Mouse (Mus musculus) forebrain, embryonic 13.5 days (tissue): Measurements from ENCODE around the gene Ociad2. TPM values are rescaled to one million over a fixed set of nuclear protein-coding genes. Genes with fewer than 3 reads are reported as not detected.

Source experiments
- ATAC-seq: fragments of 200-750 bp; cut with Nextera tagmentation; 2 replicates; pipeline ENCODE4 v1.8.0; 2017
- H3K27ac ChIP-seq: fragments of 300-500 bp; sonication (generic); 2 replicates; pipeline ENCODE4 v1.5.1; 2015; ENCODE audit warnings: inconsistent platforms, mild to moderate bottlenecking, moderate library complexity
- H3K27me3 ChIP-seq: fragments of 300-500 bp; sonication (generic); 2 replicates; pipeline ENCODE4 v1.6.1; 2015; ENCODE audit warnings: mild to moderate bottlenecking, inconsistent platforms
- H3K36me3 ChIP-seq: fragments of 300-500 bp; sonication (generic); 2 replicates; pipeline ENCODE4 v1.6.1; 2015; ENCODE audit warnings: mild to moderate bottlenecking, inconsistent platforms; ENCODE audit not compliant: poor library complexity, severe bottlenecking
- H3K4me1 ChIP-seq: fragments of 300-500 bp; sonication (generic); 2 replicates; pipeline ENCODE4 v1.6.1; 2015; ENCODE audit warnings: inconsistent platforms
- H3K4me2 ChIP-seq: fragments of 300-500 bp; sonication (generic); 2 replicates; pipeline ENCODE4 v1.6.1; 2015; ENCODE audit warnings: inconsistent platforms, mild to moderate bottlenecking, moderate library complexity
- H3K4me3 ChIP-seq: fragments of 300-500 bp; sonication (generic); 2 replicates; pipeline ENCODE4 v1.5.1; 2015; ENCODE audit warnings: mild to moderate bottlenecking, inconsistent platforms
- H3K9ac ChIP-seq: fragments of 300-500 bp; sonication (generic); 2 replicates; pipeline ENCODE4 v1.6.1; 2015; ENCODE audit warnings: mild to moderate bottlenecking, inconsistent platforms
- H3K9me3 ChIP-seq: fragments of 300-500 bp; sonication (generic); replicated peaks from 2 replicates; pipeline ENCODE4 v1.6.1; 2016; ENCODE audit warnings: inconsistent platforms
- WGBS: fragments of 180-500 bp; shearing (Covaris S2); methylation state at CpG from one replicate; pipeline ENCODE4 v1.1.7; 2015; 5-methylcytosine and 5-hydroxymethylcytosine counted together
- polyA plus RNA-seq: library from polyadenylated mRNA; unstranded; fragments of >200 nt; fragmentation: Nextera tagmentation; extraction: Ambion mirVana; gene quantifications from 2 replicates; pipeline ENCODE4 v1.2.1, GENCODE M21; 2015

The Ociad2 gene
- polyA plus RNA-seq, result 13.5 and 16.7 TPM in 2 replicates

DNA sequence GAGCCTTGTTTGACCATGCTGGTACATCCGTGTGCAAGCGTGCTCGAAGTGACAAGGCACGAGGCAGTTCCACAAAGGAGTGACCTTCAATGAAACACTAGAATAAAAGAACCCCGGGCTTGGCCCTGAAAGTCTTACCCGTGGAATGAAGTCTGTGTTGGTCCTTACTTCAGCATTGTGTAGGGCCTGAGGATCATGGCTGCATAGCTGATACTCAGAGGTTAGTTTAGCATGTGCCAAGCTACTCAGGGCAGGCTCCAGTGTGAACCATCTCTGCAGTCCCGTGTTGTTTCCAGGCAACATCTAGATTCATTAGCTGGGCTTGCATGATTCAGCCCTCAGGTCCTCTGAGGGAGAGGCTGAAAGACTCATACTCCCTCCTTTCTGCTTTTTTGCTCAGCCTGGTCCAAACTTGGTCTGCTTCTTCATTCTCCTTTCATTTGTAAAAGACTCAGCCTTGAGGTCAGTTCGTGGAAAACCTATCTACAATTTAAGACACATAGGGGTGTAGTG is at the start of gene Ociad2:
Gene Ociad2, minus strand, starts transcription at position 306 of the 513 bp plus-strand sequence.
- Histone ChIP-seq H3K9me3 (no peaks in the 10 kb centered on the region), H3K4me3 (no peak within 1 kb of the TSS), H3K27ac (no peak within 1 kb of the TSS), H3K36me3 (no peaks in the 10 kb centered on the region), H3K9ac (no peak within 1 kb of the TSS), H3K4me1 (peaks cover 9% of the 10 kb centered on the region), H3K4me2 (no peak within 1 kb of the TSS), H3K27me3 (no peaks in the 10 kb centered on the region)
- ATAC-seq, result no peak
- 76% methylated on average over 8 of the region's 8 CpGs for WGBS

DNA sequence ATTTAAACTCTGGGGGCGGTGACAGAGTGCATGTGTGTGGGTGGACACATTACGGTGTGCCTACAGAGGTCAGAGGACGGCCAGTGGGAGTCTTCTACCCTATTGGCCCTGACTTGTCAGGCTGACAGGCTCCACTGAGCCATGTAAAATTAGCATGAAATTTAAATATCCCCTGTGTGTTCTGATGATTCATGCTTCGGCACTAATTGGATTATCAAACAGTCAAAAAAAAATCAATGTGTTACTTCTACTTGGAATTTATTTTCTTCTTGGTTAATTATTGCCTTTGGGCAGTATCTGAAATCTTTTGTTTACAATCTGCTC is 42.8 kb upstream of the Ociad2 start:
- Histone ChIP-seq H3K9me3 (no peaks in the 10 kb centered on the region), H3K27ac (no peak overlapping the region), H3K36me3 (no peaks in the 10 kb centered on the region), H3K27me3 (peaks cover 4% of the 10 kb centered on the region; the same call in 1 of the 2 replicates), H3K9ac (no peak overlapping the region), H3K4me2 (no peak overlapping the region), H3K4me1 (no peaks in the 10 kb centered on the region), H3K4me3 (no peak overlapping the region)
- 50% methylated on average over 4 of the region's 4 CpGs for WGBS
- peak; percentile 44; the same call in 1 of the 2 replicates for ATAC-seq

DNA sequence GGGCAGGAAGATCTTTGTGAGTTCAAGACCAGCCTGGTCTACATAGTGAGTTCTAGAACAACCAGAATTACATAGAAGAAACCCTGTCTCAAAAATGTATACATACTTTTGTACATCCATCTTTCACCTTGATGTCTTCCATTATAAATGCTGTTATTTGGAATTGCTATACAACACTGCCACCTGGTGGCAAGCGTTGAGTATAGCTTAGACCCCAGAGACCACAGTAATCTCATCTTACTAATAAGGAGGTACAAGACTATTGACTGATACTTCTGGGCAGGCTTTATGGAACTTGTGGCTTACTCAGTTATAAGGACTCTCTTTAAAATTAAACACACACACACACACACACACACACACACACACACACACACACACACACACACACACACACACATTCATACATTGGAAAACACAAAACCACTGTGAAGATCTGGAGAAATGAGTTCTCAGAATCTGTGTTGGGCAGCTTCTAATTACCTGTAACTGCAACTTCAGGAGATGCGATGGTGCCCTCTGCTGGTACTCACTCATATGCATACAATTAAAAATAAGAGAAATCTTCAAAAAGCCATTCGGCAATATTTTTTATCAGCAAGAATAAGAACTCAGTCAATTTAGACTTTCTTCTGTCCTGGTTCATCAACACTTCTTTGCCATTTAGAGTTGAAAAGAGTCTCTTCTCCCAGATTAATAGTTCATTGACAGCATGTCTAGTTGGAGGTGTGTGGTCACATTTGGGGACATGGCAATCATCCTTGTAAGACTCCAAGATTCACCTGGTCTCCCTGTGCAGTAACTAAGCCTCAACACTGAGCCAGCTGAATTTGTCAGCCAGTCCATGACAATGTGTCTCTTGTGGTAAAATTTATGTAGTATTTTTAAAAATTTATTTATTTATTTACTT is 42.2 kb upstream of the Ociad2 start:
- WGBS, result 33% methylated on average over 3 of the region's 3 CpGs
- Histone ChIP-seq H3K9ac (no peak overlapping the region), H3K4me3 (no peak overlapping the region), H3K27me3 (peaks cover 4% of the 10 kb centered on the region; the same call in 1 of the 2 replicates), H3K9me3 (no peaks in the 10 kb centered on the region), H3K4me2 (no peak overlapping the region), H3K4me1 (no peaks in the 10 kb centered on the region), H3K36me3 (no peaks in the 10 kb centered on the region), H3K27ac (no peak overlapping the region)
- peak; percentile 48; the same call in 1 of the 2 replicates for ATAC-seq

DNA sequence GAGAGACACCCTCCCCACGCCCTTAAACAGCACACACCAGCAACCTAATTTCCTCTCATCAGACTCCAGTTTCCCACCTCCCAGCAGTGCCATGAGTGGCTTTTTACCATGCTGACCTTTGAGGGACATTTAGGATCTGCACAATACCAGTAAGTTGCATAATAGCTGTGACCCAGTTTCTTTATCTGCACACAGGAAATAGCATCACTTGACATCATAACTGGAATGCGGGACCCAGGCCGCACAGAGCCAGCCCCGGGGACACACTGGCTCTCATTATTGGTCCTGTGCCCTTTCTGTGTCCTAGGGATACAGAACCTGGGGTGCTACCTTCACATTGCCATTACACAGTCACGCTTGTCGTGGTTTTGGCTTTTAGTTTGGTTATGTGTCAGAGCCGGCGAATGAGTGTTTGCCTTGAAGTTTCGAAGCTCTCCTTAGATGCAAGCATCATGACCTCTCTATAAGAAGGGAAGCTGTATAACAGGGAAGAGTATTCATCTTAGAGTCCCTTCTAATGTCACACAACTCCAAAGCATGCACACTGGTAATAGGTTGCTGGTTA is 41.2 kb upstream of the Ociad2 start:
- no peak overlapping the region for H3K4me3 ChIP-seq
- H3K36me3 ChIP-seq, result no peaks in the 10 kb centered on the region
- ATAC-seq, result no peak
- H3K4me1 ChIP-seq, result no peaks in the 10 kb centered on the region
- H3K27ac ChIP-seq, result no peak overlapping the region
- H3K9me3 ChIP-seq, result no peaks in the 10 kb centered on the region
- no peak overlapping the region for H3K9ac ChIP-seq
- WGBS, result 86% methylated on average over 9 of the region's 9 CpGs
- no peak overlapping the region for H3K4me2 ChIP-seq
- peaks cover 4% of the 10 kb centered on the region; the same call in 1 of the 2 replicates for H3K27me3 ChIP-seq

DNA sequence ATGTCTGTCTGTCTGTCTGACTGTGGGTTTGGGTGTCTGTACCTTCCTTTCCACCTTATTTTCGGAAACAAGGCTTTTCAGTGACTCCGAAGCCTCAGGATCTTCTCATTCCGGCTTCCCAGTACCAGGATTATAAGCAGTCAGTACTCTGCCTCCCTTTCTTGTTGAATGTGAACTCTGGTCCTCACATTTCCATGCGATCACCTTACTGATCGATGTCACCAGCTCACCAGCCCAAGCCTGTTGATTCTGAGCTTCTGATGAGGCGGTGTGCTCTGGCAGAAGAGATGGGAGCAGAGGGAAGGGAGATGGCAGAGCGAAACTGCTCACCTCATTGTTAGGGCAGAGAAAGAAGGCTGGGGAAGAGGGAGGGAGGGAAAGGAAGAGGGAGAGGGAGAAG is 40.7 kb upstream of the Ociad2 start:
- no peak overlapping the region for H3K27ac ChIP-seq
- H3K4me1 ChIP-seq, result no peaks in the 10 kb centered on the region
- H3K36me3 ChIP-seq, result no peaks in the 10 kb centered on the region
- no peaks in the 10 kb centered on the region for H3K9me3 ChIP-seq
- no peak overlapping the region for H3K4me3 ChIP-seq
- H3K27me3 ChIP-seq, result peaks cover 4% of the 10 kb centered on the region; the same call in 1 of the 2 replicates
- no peak overlapping the region for H3K4me2 ChIP-seq
- ATAC-seq, result no peak
- 85% methylated on average over 7 of the region's 7 CpGs for whole genome bisulfite sequencing
- no peak overlapping the region for H3K9ac ChIP-seq

DNA sequence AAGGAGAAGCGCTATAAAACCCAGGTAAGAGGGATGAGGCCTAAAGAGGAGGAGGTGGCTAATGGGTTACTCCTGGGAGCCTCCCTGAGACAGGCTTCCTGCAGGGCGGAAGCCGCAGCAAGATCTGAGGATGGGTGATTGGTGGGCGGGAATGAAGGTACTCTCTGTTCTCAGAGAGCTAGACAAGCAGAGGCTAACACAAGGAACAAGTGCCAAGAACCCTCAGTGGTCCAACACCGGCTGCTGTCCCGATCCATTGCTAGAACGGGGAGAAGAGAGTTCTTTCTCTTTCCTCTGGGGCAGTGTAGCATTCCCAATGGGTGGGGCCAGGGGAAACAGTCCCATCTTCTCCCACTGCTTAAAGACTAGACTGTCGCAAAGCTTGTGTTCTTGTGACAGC is 40.0 kb upstream of the Ociad2 start:
- Histone ChIP-seq H3K4me2 (no peak overlapping the region), H3K9ac (no peak overlapping the region), H3K4me3 (no peak overlapping the region), H3K27me3 (peaks cover 4% of the 10 kb centered on the region; the same call in 1 of the 2 replicates), H3K9me3 (no peaks in the 10 kb centered on the region), H3K4me1 (no peaks in the 10 kb centered on the region), H3K27ac (no peak overlapping the region), H3K36me3 (no peaks in the 10 kb centered on the region)
- no peak for ATAC-seq
- WGBS, result 63% methylated on average over 8 of the region's 8 CpGs

DNA sequence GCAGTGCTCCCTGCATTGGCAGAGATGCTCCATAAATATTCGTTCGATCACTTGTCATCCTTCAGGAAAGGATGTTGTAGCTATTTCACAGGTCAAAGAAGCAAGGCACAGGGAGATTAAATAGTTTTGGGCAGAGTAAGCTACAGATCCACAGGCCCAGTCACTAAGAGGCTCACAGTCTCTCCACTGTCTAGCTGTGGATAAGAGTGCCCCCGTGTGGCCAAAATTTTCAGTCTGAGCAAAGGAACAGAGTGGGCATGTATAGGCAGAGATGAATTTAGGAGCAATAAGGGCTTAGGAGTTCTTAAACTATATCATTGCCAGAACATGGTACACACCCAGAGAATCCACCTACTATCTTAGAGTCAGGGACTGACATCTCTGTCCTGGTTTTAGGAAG is 39.1 kb upstream of the Ociad2 start:
- H3K4me1 ChIP-seq, result no peaks in the 10 kb centered on the region
- peaks cover 4% of the 10 kb centered on the region; the same call in 1 of the 2 replicates for H3K27me3 ChIP-seq
- no peak overlapping the region for H3K4me3 ChIP-seq
- H3K4me2 ChIP-seq, result no peak overlapping the region
- H3K9me3 ChIP-seq, result no peaks in the 10 kb centered on the region
- WGBS, result 21% methylated on average over 3 of the region's 3 CpGs
- peak; percentile 82 for ATAC-seq
- H3K9ac ChIP-seq, result no peak overlapping the region
- no peak overlapping the region for H3K27ac ChIP-seq
- no peaks in the 10 kb centered on the region for H3K36me3 ChIP-seq

DNA sequence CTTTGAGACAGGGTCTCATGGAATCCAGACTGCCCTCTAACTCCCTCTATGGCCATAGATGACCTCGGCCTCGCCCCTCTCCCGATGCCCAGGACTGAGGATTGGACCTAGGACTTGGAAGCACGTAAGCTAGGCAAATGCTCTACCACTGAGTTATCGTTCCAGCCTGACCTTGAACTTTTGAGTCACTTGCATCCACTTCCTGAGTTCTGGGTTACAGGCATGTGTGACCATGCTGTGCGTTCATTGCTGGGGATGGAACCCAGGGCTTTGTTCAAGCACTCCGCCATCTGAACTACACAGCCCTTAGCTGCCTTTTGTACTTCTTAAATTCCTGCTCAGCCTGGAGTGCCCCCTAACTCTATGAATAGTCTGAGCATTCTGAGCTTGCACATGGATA is 35.7 kb upstream of the Ociad2 start:
- Histone ChIP-seq H3K4me3 (no peak overlapping the region), H3K27ac (no peak overlapping the region), H3K9ac (no peak overlapping the region), H3K27me3 (peaks cover 4% of the 10 kb centered on the region; the same call in 1 of the 2 replicates), H3K4me1 (no peaks in the 10 kb centered on the region), H3K9me3 (no peaks in the 10 kb centered on the region), H3K4me2 (no peak overlapping the region), H3K36me3 (no peaks in the 10 kb centered on the region)
- WGBS, result 87% methylated on average over 7 of the region's 7 CpGs
- no peak for ATAC-seq

DNA sequence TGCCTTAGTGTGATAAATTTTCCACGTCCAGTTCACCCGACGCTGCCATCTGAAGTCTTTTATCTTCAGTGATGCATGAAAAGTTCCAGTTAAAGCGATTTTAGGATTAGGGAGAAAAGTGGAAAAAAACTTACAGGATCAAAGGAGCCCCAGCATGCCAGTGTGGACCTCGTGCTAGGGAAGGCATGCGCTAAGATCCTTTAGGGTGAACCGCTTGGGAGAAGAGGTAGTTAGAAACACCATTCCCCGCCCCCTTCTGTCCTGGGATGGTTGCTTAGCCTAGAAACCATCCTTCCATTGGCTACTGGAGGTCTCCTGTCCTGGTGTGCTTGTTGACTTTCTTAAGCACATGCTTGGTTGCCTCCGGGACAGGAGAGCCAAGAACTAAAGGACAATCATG is 35.2 kb upstream of the Ociad2 start:
- no peaks in the 10 kb centered on the region for H3K36me3 ChIP-seq
- H3K9ac ChIP-seq, result no peak overlapping the region
- no peaks in the 10 kb centered on the region for H3K4me1 ChIP-seq
- WGBS, result 46% methylated on average over 9 of the region's 9 CpGs
- no peak overlapping the region for H3K4me2 ChIP-seq
- no peak overlapping the region for H3K27ac ChIP-seq
- ATAC-seq, result no peak
- H3K4me3 ChIP-seq, result no peak overlapping the region
- no peaks in the 10 kb centered on the region; the same call in 1 of the 2 replicates for H3K27me3 ChIP-seq
- H3K9me3 ChIP-seq, result no peaks in the 10 kb centered on the region

DNA sequence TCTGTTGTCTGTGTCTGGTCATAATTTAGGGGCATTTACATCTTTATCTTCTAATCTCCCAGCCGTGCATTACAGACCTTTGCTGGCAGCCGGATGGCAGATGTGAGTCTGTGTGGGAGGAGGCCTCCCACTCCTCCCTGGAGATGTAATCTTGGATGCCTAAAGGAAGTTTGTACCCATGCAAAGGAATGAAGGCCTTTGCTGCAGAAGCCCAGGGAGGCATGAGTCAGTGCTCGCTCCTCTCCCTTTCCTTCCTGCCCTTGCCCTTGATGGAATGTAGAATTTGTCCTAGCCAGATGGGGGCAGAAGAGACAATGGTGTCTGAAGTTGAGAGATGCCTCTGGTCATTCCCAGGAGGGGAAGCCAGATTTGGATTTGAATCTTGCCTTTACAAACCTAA is 32.4 kb upstream of the Ociad2 start:
- ATAC-seq, result no peak
- Histone ChIP-seq H3K9ac (no peak overlapping the region), H3K4me2 (no peak overlapping the region), H3K4me3 (no peak overlapping the region), H3K4me1 (no peaks in the 10 kb centered on the region), H3K9me3 (no peaks in the 10 kb centered on the region), H3K27ac (no peak overlapping the region), H3K36me3 (no peaks in the 10 kb centered on the region), H3K27me3 (no peaks in the 10 kb centered on the region)
- WGBS, result 75% methylated on average over 3 of the region's 3 CpGs

DNA sequence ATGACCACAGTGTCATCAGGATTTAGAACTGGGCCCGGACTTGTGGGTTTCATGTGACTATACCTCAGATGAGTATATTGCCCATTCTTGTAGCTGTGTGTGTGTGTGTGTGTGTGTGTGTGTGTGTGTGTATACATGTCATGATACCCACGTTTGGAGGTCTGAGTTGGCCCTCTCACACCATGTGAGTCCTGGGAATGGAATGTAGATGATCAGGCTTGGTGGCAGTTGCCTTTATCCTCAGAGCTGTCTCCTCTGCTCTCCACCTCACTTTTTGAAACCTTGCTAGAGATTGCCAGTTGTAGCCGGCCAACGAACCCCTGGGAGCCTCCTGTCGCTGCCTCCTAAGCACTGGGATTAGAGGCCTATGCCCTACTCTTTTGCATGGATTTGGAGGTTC is 31.8 kb upstream of the Ociad2 start:
- H3K9me3 ChIP-seq, result no peaks in the 10 kb centered on the region
- H3K4me2 ChIP-seq, result no peak overlapping the region
- WGBS, result 86% methylated on average over 5 of the region's 5 CpGs
- H3K36me3 ChIP-seq, result no peaks in the 10 kb centered on the region
- H3K9ac ChIP-seq, result no peak overlapping the region
- H3K27me3 ChIP-seq, result no peaks in the 10 kb centered on the region
- ATAC-seq, result no peak
- no peaks in the 10 kb centered on the region for H3K4me1 ChIP-seq
- H3K4me3 ChIP-seq, result no peak overlapping the region
- H3K27ac ChIP-seq, result no peak overlapping the region

DNA sequence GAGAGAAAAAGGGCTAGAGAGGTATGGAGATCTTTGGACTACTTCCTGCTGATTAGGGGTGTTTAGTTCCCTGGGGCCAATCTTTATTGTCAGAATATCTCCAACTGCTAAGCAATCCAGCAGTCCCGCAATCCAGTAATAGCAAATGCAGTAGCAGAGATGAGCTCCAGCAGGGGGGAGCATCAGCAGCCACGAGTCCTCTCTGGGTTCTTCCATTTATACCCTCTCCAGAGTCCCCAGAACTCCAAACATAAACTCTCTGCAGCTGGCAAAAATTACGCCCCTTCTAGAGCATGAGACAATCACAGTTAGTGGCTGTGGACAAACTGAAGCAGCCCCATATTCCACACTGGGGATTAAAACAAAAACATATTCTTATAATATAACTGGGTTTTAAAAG is 28.9 kb upstream of the Ociad2 start:
- 56% methylated on average over 3 of the region's 3 CpGs for WGBS
- H3K9me3 ChIP-seq, result no peaks in the 10 kb centered on the region
- no peaks in the 10 kb centered on the region for H3K36me3 ChIP-seq
- no peaks in the 10 kb centered on the region for H3K4me1 ChIP-seq
- H3K4me2 ChIP-seq, result no peak overlapping the region
- no peaks in the 10 kb centered on the region for H3K27me3 ChIP-seq
- no peak for ATAC-seq
- H3K4me3 ChIP-seq, result no peak overlapping the region
- no peak overlapping the region for H3K27ac ChIP-seq
- H3K9ac ChIP-seq, result no peak overlapping the region
